Mouse (Mus musculus): ENCODE results near the gene Ano10.
A peak's percentile ranks its signal among the peaks of the same experiment; 100 is the strongest.

The Ano10 gene

GRCm38 (mm10) chr9:122245471-122245870 lies 48.8 kb downstream of the Ano10 start:
- DNase-seq (ENCODE audit: low read depth, low spot score) = no peak

DNA sequence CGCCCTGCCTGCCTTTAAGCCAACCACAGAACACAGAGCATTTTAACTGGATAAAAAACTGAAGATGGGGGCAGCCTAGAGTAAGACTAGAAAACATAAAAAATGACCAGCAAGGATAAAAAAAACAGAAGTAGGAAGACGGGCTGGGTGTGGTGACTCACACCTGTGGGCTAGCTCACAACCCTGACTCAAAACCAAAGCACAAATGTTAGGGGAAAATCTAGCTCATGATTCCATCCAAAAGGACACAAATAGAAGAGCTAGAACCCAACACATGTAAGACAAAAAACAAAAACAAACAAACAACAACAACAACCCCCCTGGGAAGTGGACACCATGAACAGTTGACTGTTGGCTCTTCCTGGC lies 49.4 kb downstream of the Ano10 start:
- DNase-seq (ENCODE audit: low read depth, low spot score) = no peak

- DNase-seq (ENCODE audit: low read depth, low spot score) = peak; percentile 29
Measured at GRCm38 (mm10) chr9:122244080-122244799, 50.0 kb downstream of the Ano10 start.

GRCm38 (mm10) chr9:122243297-122243696 lies 50.9 kb downstream of the Ano10 start:
- DNase-seq (ENCODE audit: low read depth, low spot score) = no peak

DNA sequence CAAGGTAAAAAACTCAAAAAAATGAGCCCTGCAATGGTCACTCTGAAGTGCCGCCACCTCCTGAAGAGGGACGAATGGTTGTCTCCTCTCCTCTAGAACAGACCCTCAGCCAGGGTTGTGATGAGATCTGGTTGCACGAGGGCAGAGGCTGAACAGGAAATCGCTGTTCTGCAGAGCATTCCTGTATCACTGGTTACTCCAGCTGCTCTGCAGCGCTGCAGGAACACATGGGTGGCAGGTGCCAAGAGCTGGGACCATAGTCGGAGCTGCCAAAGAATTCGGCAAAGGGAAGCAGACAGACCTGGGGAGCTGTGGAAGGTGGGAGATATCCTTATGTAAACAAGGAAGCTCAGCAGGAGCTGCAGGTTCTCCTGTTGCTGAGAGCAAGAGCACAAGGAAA lies 51.4 kb downstream of the Ano10 start:
- DNase-seq (ENCODE audit: low read depth, low spot score) = no peak

DNA sequence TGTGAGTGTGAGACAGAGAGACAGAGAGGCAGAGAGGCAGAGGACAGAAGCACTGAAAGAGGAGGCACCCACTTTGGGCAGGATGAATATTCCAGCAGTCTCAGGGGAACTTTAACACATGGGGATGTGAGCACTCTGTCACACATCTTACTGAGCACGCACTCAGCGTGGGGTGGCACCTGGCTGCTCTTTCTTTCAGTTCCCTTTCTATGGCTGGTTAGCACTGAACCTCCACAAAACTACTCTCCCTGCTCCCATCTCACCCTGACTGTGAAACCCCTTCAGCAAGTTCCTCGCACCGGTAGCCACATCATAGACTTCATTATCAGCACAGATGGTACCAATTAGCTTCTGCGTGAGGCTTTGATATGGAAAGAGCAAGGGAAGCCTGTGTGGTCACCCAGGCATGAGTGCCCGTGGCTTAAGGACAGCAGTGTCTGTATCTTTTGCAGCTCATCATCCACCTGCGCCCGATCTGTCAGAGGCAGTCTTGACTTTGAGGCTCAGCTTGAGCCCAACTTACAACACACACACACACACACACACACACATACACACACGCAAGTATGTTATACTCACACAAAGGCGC lies 52.3 kb downstream of the Ano10 start:
- DNase-seq (ENCODE audit: low read depth, low spot score) = no peak

GRCm38 (mm10) chr9:122240629-122241199 lies 53.5 kb downstream of the Ano10 start:
- DNase-seq (ENCODE audit: low read depth, low spot score) = no peak

DNA sequence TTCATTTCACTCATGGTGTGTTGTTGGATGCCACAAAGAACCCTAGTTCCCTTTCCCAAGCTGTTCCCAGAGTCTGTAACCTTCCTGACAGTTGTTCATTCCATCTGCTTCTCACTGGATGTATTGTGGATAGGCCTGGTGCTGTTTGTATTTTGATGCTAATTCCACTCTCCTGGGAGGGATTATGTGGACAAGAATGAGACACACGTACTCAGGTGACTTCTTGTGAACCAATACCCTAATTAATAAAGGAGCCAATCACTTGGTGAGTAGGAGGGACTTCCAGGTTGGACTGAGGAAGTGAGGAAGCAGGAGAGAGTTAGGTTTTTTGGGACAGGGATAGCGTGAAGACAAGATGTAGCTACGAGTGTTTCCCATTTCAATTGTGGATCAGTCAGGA lies 59.5 kb downstream of the Ano10 start:
- no peak for DNase-seq (ENCODE audit: low read depth, low spot score)

- DNase-seq (ENCODE audit: low read depth, low spot score) = no peak
Measured at GRCm38 (mm10) chr9:122233972-122234345, 60.3 kb downstream of the Ano10 start.

- no peak for DNase-seq (ENCODE audit: low read depth, low spot score)
Measured at GRCm38 (mm10) chr9:122233316-122233971, 60.8 kb downstream of the Ano10 start.

DNA sequence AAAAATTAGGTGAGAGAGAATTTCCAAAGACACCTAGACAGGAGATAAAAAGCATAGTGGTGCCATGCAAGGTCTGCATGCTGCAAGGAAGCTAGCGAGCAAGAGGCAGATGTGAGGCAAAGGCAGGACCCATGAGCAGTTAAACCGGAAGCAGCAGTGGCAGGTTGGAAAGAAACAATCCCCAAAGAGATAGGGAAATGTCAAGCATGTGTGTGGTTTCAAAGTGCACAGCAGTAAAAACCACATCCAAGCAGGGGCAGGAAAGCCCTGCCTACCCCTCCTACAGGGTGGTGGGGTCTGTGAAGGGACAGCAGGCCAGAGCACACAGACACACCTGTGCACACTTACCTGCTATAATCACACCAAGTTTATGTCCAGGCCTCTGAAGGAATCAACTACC lies 61.3 kb downstream of the Ano10 start:
- DNase-seq (ENCODE audit: low read depth, low spot score) = no peak

GRCm38 (mm10) chr9:122230701-122231100 lies 63.5 kb downstream of the Ano10 start:
- no peak for DNase-seq (ENCODE audit: low read depth, low spot score)

- no peak for DNase-seq (ENCODE audit: low read depth, low spot score)
Measured at GRCm38 (mm10) chr9:122226419-122226818, 67.8 kb downstream of the Ano10 start.

- peak; percentile 26 for DNase-seq (ENCODE audit: low read depth, low spot score)
Measured at GRCm38 (mm10) chr9:122225309-122225708, 68.9 kb downstream of the Ano10 start.

- no peak for DNase-seq (ENCODE audit: low read depth, low spot score)
Measured at GRCm38 (mm10) chr9:122223005-122223404, 71.2 kb downstream of the Ano10 start.

- DNase-seq (ENCODE audit: low read depth, low spot score) = no peak
Measured at GRCm38 (mm10) chr9:122219934-122220333, 74.3 kb downstream of the Ano10 start.

DNA sequence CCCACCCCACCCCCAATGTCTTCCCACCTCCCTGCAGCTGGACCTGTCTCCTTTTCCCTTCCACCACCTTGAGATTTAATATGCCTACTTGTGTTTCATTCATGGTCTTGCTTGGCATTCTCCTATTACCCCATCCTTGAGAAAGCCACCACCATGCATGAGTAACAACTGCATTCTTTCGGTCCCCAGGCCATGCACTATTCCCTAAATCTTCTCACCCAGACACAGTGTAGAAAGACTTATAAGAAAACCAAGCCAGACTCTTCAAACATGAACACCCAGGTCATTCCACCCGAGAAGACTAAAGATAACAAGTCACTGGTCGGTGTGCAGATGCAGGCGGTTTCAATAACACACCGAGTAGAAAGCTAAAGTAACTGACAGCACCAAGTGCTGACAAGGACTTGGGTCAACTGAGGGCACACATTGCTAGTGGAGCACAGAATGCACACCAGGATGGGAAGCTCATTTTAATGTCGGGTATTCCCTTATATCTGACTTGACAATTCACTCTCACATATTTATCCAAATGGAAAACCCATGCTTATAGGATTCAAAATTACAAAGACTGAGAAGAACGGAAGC lies 77.2 kb downstream of the Ano10 start:
- DNase-seq (ENCODE audit: low read depth, low spot score) = peak; percentile 65

DNA sequence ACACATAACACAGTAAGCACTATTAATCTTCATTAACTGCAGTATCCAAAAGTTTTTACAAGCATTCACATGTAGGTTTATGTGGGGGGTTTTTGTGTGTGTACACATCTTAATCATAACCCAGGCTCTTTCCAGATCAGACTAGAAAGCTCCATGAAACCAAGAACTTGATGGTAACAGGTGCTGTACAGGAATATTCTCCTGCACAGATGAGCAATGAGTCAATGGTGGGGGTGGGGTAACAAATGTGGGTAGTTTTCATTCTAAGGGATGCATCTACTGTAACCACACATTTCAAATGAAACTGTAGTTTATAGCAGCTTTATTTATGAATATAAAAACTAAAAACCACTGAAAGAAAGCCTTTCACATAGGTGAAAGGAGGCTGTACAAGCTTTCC lies 79.1 kb downstream of the Ano10 start:
- no peak for DNase-seq (ENCODE audit: low read depth, low spot score)

- DNase-seq (ENCODE audit: low read depth, low spot score) = no peak
Measured at GRCm38 (mm10) chr9:122208311-122208710, 85.9 kb downstream of the Ano10 start.

DNA sequence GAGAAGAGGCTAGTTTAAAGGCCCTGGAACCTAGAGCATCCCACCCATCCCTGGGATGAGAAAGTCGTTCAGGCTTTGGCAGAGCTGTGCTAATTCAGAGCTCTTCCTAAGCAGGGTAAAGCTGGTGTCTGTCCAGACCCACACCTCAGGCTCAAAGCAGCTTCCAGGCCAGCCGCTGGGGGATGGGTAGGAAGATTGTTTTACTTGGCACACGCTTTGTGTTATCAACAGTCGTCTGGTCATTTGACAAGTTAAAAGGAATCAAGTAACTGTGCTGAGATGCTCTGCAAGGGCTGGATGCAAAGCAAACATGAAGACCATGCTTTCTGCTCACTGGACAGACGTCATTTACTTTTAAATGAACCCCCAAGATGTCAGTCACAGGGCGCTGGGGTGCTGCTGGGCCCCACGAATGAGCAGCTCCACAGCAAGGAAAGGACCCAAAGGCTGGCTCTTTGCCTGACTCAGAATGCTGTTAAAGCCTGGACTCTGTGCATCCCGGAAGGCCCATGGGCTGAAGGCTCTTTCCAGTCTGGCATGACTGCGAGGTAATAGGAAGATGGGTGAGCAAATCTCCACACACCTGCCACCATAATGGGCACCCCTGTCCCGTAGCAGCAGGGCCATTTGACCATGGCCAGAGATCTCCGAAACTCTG lies 88.6 kb downstream of the Ano10 start:
- no peak for DNase-seq (ENCODE audit: low read depth, low spot score)

DNA sequence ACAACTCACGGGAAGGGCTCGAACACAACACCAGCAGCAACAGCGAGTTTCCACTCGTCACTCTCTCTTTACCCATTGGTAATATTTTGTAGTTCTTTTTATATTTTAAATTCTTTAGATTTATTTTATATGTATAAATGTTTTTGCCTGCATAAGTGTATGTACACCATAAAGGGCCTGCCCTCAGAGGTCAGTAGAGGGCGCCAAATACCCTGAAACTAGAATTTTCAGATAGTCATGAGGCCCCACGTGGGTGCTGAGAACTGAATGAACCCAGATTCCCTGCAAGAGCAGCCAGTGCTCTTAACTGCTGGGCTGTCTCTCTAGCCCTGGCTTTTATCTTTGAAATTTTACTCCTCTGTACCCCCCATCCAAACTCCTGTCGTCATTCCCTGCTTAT lies 89.7 kb downstream of the Ano10 start:
- no peak for DNase-seq (ENCODE audit: low read depth, low spot score)

DNA sequence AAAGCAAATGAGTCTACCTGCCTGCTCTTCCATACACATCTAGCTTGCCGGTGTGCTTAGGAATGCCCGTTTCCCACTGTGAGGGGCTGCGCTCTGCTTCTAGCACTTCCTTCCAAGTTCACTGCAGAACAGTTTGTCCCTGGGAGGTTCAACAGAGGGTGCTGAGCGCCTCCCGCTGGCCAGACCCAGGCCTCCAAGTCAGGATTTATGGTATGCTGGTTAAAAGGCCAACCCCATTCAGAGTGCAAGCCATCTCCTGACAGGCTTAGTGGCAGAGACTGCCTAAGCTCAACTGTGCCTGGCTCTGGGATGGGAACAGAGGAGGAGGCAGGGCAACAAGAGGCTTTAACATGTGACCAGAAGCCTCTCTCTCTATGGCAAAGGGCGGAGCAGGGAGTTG lies 95.0 kb downstream of the Ano10 start:
- peak; percentile 73 for DNase-seq (ENCODE audit: low read depth, low spot score)
